Mouse (Mus musculus) megakaryocyte, embryonic 14.5 days (primary cell): ENCODE results near the gene Napepld. TPM values are rescaled to one million over a fixed set of nuclear protein-coding genes. Genes with fewer than 3 reads are reported as not detected.

Source experiments
- H3K27me3 ChIP-seq: replicated peaks from 2 replicates; pipeline ENCODE3; 2012; ENCODE audit warnings: inconsistent platforms
- H3K36me3 ChIP-seq: replicated peaks from 2 replicates; pipeline ENCODE3; 2012; ENCODE audit warnings: low read length, inconsistent platforms, mixed read lengths
- H3K4me1 ChIP-seq: 2 replicates; pipeline ENCODE4 v1.6.1; 2012; ENCODE audit warnings: inconsistent platforms
- H3K4me3 ChIP-seq: replicated peaks from 2 replicates; pipeline ENCODE3; 2012; ENCODE audit warnings: moderate library complexity, mild to moderate bottlenecking, inconsistent platforms
- H3K9me3 ChIP-seq: 2 replicates; pipeline ENCODE4 v1.6.1; 2012; ENCODE audit warnings: inconsistent platforms
- FLI1 ChIP-seq: IDR thresholded peaks from 2 replicates; pipeline ENCODE4 v1.6.1; 2012; ENCODE audit warnings: low read length, inconsistent platforms, mixed read lengths
- GATA1 ChIP-seq: IDR thresholded peaks from 3 replicates; pipeline ENCODE4 v1.6.1; 2012; ENCODE audit warnings: mixed read lengths, low read length, inconsistent platforms, borderline replicate concordance
- polyA plus RNA-seq: library from polyadenylated mRNA; stranded (reverse); fragments of >175 nt; gene quantifications from 2 replicates; pipeline ENCODE4 v1.2.3, GENCODE M21; 2012; ENCODE audit warnings: low replicate concordance; ENCODE audit not compliant: insufficient read depth

Gene Napepld
- polyA plus RNA-seq, 1 experiment = 0.17 TPM

DNA sequence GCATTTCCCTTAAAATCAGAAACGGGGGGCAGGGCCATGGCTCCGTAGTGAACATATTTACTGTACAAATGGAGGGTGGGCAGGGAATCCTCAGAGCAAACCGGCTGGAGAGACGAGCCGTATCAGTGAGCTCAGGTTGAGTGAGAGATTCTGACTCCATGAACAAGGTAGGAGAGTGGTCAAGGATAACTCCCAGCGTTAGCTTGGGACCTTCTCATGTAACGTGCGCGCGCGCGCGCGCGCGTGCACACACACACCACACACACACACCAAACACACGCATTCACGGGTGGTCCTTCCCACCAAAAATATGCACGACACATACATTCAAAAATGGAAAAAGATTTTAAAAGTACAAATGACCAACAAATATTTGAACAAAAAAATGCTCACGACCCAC is 33.9 kb upstream of the Napepld start:
- Histone ChIP-seq H3K36me3 (peaks cover 17% of the 10 kb centered on the region), H3K4me1 (peaks cover 37% of the 10 kb centered on the region), H3K9me3 (no peaks in the 10 kb centered on the region), H3K4me3 (peak overlapping the region; percentile 88), H3K27me3 (no peaks in the 10 kb centered on the region)
- TF ChIP-seq GATA1 = no peak
- TF ChIP-seq FLI1 = no peak

DNA sequence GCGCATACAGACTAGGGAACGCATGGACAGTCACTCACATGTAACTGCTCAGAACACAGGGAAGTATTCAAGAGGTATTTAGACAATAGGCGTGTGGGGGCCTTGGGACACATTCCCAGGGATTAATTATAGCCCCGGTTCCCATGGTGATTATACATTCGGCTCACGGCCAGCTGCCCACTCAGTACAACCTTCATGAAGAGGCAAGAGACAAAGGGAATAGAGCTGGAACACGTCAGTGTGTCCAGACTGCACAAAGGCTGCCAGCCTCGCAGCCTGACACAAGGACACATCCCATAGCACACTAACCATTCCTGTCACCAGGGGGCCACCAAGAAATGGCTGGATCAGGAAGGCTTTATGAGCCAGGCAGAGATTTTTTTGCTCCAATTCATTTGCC is 31.7 kb upstream of the Napepld start:
- H3K9me3 ChIP-seq = no peaks in the 10 kb centered on the region
- TF ChIP-seq FLI1 = no peak
- TF ChIP-seq GATA1 = no peak
- no peaks in the 10 kb centered on the region for H3K27me3 ChIP-seq
- H3K36me3 ChIP-seq = no peaks in the 10 kb centered on the region
- H3K4me3 ChIP-seq = no peak overlapping the region
- peaks cover 29% of the 10 kb centered on the region for H3K4me1 ChIP-seq

DNA sequence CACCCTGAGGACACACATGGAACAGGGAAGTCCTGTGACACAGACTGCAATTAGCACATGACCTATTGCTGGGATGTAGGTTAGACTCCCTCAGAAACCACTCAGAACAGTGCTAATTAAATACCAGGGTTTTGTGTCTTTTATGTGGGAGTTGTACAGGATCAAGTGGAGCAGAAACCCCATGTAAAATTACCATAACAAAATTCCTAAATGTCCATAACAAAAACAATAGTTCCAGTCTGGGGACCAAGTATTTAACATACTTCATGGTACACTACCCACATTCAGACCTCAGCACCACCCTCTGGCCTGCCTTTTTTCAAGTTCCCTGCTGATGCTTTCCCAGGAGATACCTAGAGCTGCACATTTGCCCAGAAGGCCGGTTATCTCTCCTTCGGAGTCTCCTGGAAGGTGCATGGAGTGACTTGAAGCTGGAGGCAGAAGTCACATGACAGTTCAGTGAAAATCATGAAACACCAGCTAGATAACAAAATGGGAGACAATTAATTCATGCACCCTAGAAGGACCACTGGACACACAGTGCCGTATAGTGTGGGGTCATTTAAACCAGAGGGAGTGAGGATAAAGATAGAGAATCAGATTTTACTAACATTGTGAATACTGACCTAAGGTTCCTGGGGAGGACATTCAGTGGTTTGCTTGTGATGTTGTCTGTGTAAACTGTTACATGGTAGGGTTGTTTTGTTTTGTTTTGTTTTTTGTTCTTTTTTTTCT is 31.1 kb upstream of the Napepld start:
- no peak for TF ChIP-seq GATA1
- TF ChIP-seq FLI1 = no peak
- H3K36me3 ChIP-seq = no peaks in the 10 kb centered on the region
- H3K27me3 ChIP-seq = no peaks in the 10 kb centered on the region
- H3K9me3 ChIP-seq = no peaks in the 10 kb centered on the region
- no peak overlapping the region for H3K4me3 ChIP-seq
- H3K4me1 ChIP-seq = peaks cover 25% of the 10 kb centered on the region

DNA sequence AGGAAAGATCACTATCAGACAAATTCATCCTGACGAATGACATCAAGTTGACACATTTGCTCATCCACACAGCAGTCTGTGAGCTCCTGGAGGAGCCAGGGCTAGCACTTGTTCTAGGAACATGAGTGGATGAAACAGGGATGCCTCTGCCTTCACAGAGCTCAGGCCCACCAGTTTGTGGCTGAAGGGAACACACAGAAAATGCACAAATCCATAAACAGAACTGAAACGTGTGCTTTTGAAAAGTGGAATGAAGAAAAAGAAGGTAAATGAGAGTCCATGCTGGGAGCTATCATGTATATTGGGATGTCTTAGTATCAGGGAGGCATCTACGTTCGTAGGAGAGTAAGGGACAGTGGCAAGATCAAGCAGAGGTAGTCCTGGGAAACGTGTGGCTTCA is 27.9 kb upstream of the Napepld start:
- peaks cover 4% of the 10 kb centered on the region for H3K27me3 ChIP-seq
- H3K4me1 ChIP-seq = peaks cover 11% of the 10 kb centered on the region; the same call in 1 of the 2 replicates
- no peak overlapping the region for H3K4me3 ChIP-seq
- H3K9me3 ChIP-seq = no peaks in the 10 kb centered on the region
- TF ChIP-seq GATA1 = no peak
- no peak for TF ChIP-seq FLI1
- H3K36me3 ChIP-seq = no peaks in the 10 kb centered on the region

DNA sequence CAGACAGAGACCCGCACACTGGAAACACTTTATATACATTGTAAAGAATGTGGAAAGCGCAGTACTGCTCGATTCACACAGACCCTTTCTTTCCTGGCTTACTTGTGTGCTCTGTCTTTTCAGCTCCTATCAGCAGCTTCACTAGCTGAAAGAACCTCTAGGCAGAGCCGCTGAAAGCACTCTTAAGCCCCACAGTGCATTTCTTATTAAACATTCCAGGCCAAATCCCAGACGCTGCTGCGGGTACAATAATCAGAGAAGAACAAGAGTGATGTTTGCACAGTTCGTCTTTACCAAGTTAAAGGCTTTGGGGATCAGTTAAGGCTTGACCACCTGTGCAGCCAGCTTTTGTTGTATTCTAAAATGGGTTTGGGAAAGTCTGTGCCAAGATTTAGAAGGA is 23.7 kb upstream of the Napepld start:
- Histone ChIP-seq H3K36me3 (no peaks in the 10 kb centered on the region), H3K4me1 (no peaks in the 10 kb centered on the region), H3K27me3 (peaks cover 7% of the 10 kb centered on the region), H3K4me3 (no peak overlapping the region), H3K9me3 (no peaks in the 10 kb centered on the region)
- TF ChIP-seq FLI1 (no peak), GATA1 (no peak)

DNA sequence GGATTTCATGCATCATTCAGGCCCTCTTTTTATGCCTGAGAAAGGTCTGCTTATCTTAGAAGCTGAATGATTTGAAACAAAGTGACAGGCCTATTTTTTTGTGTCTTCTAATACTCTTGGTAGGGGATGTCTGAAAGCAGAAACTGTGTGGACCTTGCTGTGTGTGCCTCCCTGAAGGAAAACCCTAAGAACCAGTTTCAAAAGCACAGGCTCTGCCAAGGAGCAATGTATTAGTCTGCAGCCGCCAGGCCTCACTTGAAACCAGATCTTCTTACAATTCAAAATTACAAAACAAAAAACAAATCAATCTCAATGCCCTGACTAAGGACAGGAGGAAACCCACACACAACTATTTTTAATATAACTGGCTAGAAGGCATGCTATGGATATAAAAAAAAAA is 23.2 kb upstream of the Napepld start:
- Histone ChIP-seq H3K4me1 (no peaks in the 10 kb centered on the region), H3K4me3 (no peak overlapping the region), H3K27me3 (peaks cover 7% of the 10 kb centered on the region), H3K36me3 (no peaks in the 10 kb centered on the region), H3K9me3 (no peaks in the 10 kb centered on the region)
- TF ChIP-seq FLI1 = no peak
- TF ChIP-seq GATA1 = no peak

DNA sequence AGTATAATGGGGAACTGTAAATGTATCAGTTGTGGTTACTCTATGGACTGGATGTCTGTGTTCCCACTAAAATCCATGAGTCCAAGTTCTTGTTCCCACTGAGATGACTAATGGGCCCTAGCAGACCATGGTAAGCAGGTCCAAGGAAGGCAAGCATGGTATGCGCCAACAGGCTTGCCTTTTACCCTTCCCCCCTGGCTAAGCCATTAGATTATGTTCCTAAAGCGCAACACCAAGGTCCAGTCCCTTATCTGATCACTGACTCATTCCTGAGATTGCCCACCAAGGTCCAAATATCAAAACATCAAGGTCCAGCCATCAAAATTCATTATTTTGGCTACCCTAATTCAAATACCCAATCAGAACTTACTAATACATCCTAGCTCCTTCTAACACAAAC is 18.0 kb upstream of the Napepld start:
- H3K36me3 ChIP-seq = no peaks in the 10 kb centered on the region
- no peaks in the 10 kb centered on the region for H3K4me1 ChIP-seq
- H3K4me3 ChIP-seq = no peak overlapping the region
- peaks cover 4% of the 10 kb centered on the region for H3K9me3 ChIP-seq
- TF ChIP-seq GATA1 = no peak
- TF ChIP-seq FLI1 = no peak
- peaks cover 5% of the 10 kb centered on the region for H3K27me3 ChIP-seq

DNA sequence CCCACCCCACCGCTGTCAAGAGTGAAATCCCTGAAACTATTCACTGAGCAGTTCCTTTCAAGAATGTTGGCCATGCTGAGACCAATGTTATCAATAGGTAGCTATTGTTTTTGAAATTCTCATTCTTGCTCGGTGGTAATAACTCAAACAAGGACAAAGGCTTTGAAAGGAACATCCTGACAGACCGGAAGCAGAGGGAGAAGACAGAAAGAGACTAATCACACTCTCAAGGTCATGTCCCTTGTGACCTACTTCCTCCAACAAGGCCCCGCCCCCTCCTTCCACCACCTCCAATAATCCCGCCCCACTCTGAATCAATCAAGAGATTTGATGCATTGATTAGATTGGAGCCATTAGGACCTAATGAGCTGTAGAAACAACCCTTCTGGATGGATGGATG is 17.4 kb upstream of the Napepld start:
- TF ChIP-seq FLI1 = no peak
- no peak for TF ChIP-seq GATA1

DNA sequence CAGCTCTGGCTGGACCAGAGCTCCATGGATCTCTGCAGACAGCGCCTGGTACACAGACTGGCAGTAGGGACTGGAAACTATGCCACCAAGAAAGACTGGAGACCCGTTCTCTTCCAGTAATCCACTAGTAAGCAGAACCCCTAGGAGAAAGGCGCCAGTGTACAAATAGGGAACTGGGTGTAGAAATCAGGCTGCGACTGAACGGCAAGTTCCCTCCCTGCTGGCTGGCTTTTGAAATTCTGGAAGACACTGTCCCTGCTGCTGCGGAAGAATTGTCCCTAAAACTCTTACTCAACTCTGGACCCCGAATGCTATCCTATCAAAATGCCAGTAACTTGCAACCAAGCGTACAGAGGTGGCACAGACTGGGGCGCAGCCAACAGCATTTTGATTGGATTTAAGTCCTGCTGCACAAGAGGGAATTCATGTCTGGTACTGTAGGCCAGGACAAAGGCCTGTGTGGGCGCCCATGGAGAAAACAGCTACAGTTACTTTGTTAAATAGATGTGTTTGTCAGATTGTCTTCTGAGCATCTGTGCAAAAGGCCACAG is 16.0 kb upstream of the Napepld start:
- peaks cover 6% of the 10 kb centered on the region for H3K9me3 ChIP-seq
- H3K27me3 ChIP-seq = peaks cover 6% of the 10 kb centered on the region
- peaks cover 4% of the 10 kb centered on the region; the same call in 1 of the 2 replicates for H3K4me1 ChIP-seq
- H3K36me3 ChIP-seq = no peaks in the 10 kb centered on the region
- TF ChIP-seq FLI1 = no peak
- no peak for TF ChIP-seq GATA1
- H3K4me3 ChIP-seq = no peak overlapping the region

More for the DNA sequence above, 17.4 kb upstream of the Napepld start:
- Histone ChIP-seq H3K36me3 (no peaks in the 10 kb centered on the region), H3K4me1 (peaks cover 4% of the 10 kb centered on the region; the same call in 1 of the 2 replicates), H3K27me3 (peaks cover 5% of the 10 kb centered on the region), H3K4me3 (no peak overlapping the region), H3K9me3 (peaks cover 4% of the 10 kb centered on the region)

DNA sequence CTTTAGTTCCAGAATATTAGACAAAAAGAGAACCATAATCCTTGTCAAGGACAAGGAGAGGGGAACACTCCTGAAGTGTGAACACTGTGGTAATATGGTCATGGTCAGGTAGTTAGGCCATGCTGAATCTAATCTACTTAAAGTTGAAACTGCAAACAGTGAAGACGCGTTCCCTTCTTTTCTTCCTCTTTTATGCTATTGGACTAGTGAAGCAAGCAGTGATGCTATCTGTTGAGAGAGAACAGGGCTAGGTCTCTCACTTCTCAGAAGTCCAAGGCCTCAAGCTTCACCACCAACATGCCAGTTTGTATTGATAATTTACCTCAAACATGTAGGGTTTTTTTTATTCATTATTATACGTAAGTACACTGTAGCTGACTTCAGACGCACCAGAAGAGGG is 13.3 kb upstream of the Napepld start:
- Histone ChIP-seq H3K4me3 (no peak overlapping the region), H3K36me3 (no peaks in the 10 kb centered on the region), H3K4me1 (peaks cover 4% of the 10 kb centered on the region; the same call in 1 of the 2 replicates), H3K9me3 (peaks cover 7% of the 10 kb centered on the region), H3K27me3 (peaks cover 10% of the 10 kb centered on the region)
- TF ChIP-seq GATA1 = no peak
- TF ChIP-seq FLI1 = no peak
